Mouse (Mus musculus): ENCODE measurements around the gene Des. TPM values are rescaled to one million over a fixed set of nuclear protein-coding genes. Genes with fewer than 3 reads are reported as not detected.

The Des gene
- total RNA-seq, 2 experiments from 2014 or later = 40.5 to 78.8 TPM

GRCm38 (mm10) chr1:75345036-75345935 is 14.8 kb upstream of the Des start:
- DNase-seq (ENCODE audit: low spot score in 2 of 2) = no peak

GRCm38 (mm10) chr1:75347279-75347678 is 12.8 kb upstream of the Des start:
- no peak for DNase-seq (ENCODE audit: low spot score in 2 of 2)

- no peak for DNase-seq (ENCODE audit: low spot score in 2 of 2)
Observed at GRCm38 (mm10) chr1:75349275-75349674, 10.9 kb upstream of the Des start.

DNA sequence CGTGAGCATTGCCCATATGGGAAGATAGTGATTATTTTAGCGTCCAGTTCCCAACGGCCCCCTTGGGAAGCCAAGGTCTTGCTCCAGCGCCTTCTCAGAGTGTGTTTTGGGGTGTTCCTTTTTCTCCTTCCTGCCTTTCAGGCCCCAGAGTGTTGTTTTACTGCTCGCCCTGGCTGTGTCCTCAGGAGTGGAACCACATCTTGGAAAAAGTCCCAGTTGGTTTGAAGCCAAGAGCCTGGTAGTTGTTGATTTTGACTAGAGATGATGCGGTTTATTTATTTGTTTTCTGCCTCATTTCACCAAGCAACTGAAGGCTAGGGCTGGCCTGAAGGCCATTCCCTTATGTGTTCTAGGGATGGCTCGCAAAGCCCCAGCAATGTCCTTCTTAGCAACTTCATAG is 2.9 kb upstream of the Des start:
- peak in 1 of 2 experiments; percentile 27 for DNase-seq (ENCODE audit: low spot score in 2 of 2)

GRCm38 (mm10) chr1:75358009-75358408 is 2.1 kb upstream of the Des start:
- DNase-seq (ENCODE audit: low spot score in 2 of 2) = no peak

- no peak for DNase-seq (ENCODE audit: low spot score in 2 of 2)
Observed at GRCm38 (mm10) chr1:75359346-75359745, 783 bp upstream of the Des start.

DNA sequence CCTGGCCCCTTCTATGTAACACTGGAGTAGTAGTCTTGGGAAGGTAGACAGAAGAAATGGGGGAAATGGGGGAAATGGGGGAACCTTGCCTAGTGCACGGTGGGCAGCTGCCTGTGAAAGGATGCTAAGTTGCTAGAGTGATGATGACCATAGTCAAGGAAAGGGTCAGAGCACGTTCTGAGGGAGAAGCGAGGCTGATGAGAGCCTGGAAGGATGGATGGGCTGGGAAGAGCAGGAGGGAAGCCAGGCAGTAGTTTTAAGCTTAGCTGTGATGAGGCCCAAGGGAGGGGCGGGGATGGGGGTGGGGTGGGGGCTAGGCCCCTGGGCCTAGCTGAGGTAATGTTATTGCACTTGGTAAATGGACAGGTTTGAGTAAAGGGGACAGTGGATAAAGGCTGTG is 994 bp downstream of the Des start:
- DNase-seq (ENCODE audit: low spot score in 2 of 2) = no peak

DNA sequence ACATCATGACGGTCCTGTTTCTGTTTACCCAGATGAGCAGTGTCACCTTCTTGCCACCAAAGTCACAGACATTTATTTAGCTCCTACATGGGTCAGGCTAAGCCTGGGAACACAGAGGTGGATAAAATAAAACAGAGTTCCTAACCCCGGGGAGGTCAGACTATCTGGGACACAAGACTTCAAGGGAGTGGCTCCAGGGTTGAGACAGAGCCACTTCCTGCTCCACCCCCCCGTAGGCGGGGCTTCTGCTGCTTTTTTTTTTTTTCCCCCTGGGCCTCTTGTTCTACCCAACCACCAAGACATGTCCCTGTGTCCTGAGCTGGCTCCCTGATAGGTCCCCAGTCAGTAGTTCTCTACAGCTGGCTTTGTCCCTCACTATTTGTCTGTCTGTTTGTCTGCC is 1.6 kb downstream of the Des start:
- DNase-seq (ENCODE audit: low spot score in 2 of 2) = no peak

GRCm38 (mm10) chr1:75363868-75364267 is 3.7 kb downstream of the Des start:
- no peak for DNase-seq (ENCODE audit: low spot score in 2 of 2)

DNA sequence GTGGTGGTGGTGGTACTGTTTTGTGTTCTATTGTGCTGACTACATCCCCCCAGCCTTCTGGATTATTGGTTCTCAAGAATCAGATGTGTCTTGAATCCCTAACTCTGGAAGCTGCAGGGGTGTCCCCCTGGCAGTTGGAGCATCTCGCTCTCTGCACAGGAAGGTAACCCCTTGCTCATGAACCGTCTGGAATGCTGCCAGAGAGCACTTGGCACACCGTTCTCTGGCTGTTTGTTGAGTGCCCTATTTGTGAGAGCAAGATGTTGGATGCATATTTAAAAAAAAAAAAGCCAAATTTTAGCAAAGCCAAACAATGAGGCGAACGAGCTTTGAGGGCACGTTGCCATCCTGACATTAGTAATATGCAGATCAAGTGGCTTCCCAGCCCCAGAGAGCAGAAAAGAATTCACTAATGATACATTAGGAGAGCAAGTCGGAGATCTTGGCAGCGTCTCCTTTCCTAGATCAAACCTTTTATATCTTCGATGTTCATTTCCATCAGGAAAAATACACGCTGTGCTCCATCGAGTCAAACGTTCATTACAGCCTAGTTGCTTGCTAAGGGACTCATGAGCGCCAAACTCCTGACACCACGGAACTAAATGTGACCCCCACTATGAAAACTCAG is 5.5 kb downstream of the Des start:
- no peak for DNase-seq (ENCODE audit: low spot score in 2 of 2)

- no peak for DNase-seq (ENCODE audit: low spot score in 2 of 2)
Observed at GRCm38 (mm10) chr1:75369360-75369983, 9.3 kb downstream of the Des start.

DNA sequence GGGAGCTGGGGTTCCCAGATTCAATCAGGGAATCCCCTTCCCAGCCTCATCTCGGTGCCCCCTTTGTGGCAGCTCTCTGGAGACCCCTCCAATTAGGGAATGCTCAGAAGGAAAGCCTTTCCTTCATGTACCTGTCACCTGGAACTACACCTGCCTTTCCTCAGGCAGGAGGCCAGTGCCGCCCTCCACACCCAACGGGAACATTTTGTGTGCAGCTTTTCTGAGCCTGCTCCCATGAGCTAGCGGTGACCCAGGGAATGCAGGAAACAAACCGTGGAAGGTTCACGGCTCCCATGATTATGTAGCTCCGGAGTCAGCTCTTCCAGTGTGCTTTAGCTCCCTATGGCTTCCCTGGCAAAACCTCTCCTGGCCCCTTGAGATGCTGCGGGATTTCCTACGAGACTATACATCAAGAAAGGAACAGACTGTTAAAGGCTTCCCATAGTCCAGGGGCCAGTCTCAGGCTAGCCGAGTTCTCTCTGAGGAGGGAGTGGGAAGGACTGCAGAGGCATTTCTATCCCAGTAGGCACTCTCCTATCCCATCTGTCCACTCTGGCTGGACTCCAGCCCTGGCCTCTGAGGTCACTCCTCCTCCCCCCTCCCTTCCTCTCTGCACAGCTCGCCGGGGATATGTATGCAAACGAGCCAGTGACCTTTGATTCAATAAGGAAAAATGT is 10.0 kb downstream of the Des start:
- DNase-seq (ENCODE audit: low spot score in 2 of 2) = no peak

GRCm38 (mm10) chr1:75371317-75372095 is 11.4 kb downstream of the Des start:
- DNase-seq (ENCODE audit: low spot score in 2 of 2) = peak in 1 of 2 experiments; percentile 45

GRCm38 (mm10) chr1:75372450-75372849 is 12.3 kb downstream of the Des start:
- DNase-seq (ENCODE audit: low spot score in 2 of 2) = no peak

DNA sequence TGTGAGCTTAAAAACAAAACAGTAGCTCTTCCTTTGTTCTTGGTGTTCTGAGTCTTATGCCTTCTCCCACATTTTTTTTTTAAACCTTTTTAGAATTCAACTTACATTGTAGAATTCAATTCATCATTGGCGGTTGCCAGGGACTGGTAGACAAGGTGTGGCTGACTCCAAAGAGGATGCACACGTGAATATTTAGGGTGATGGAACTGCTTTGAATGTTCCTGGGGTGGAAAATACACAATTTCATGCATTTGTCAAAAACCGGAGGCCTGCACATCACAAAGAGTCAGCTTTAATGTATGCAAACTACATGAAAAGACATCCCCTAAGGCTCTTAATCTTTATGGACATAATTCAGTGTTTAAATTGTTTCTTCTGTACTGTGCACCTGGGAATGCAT is 13.1 kb downstream of the Des start:
- DNase-seq (ENCODE audit: low spot score in 2 of 2) = no peak

DNA sequence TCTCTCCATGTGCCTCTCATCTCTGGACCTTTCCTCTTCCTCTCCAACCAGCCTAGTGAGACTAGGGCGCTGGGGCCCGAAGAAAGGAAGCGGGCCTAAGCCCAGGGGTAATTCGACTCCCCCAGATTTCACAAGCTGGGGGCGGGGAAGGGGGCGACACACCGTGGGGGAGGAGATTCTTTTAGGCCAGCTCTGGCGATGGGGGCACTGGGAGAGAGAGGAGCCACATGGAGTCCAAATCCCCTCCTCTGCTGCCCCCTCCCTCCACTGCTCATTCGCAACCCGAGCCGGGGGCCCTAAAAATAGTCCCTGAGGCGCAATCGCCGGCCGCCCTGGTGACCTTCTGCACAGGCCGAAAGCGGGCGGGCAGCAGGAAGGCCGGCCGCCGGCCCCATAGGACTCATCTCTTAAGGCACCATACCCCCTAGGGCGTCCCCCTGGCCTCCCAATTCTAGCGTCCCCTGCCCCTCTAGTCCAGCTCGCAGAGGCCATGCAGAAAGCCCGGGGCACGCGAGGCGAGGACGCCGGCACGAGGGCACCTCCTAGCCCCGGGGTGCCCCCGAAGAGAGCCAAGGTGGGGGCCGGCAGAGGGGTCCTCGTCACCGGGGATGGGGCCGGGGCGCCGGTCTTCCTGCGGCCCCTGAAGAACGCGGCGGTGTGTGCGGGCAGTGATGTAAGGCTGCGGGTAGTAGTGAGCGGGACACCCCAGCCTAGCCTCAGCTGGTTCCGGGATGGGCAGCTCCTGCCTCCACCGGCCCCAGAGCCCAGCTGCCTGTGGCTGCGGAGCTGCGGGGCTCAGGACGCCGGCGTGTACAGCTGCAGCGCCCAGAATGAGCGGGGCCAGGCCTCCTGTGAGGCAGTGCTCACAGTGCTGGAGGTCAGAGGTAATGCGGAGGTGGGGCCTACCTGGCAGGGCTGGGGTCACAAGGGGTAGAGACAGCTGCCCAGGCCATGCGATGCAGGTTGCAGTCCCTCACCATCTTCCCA is 15.1 kb downstream of the Des start, which contains the start of gene Speg:
TSS of gene Speg (plus strand) at position 348 of the 987 bp plus-strand sequence.
- no peak for DNase-seq (ENCODE audit: low spot score in 2 of 2)

DNA sequence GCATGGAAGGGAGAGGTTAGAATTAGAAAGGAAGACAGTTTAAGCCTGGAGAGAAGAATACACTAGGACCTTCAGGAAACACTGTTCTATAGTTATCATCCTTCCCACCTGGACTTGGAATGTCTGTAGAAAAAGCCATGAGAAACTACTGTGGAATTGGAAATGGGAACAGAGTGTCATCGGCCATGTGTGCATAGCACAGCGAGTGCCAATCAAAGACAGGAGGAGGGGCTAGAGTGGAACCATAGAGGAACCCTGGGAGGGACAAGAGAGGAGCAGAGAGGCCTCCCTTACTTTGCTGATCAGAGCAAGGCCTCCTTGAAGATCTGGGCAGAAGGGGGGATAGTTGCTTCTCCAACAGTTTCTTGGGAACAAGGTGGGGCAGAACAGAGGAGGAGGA is 19.1 kb downstream of the Des start:
- DNase-seq (ENCODE audit: low spot score in 2 of 2) = no peak

GRCm38 (mm10) chr1:75379931-75380330 is 19.8 kb downstream of the Des start:
- no peak for DNase-seq (ENCODE audit: low spot score in 2 of 2)

DNA sequence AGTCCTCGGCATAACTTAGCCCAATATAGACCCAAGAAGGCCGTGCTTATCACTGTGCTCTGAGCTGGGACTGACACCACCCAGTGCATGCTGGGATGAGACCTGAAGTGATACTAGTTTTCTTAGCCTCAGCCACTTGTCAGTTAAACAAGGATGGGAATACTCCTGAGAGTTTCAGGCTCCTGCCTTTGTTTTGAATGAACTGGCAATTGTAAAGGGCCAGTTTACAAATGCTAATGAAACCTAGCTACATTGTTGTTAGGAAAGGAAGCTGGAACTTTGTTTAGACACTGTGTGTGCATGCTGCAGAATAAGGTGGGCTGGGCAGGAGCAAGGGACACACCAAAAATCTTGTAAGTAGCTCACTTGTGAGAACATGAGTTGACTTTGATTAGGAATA is 20.8 kb downstream of the Des start:
- no peak for DNase-seq (ENCODE audit: low spot score in 2 of 2)

Data from adrenal gland, postnatal 4 days (tissue).